Mouse (Mus musculus) limb, embryonic 12.5 days (tissue): ENCODE data around the gene Entpd1. TPM values are rescaled to one million over a fixed set of nuclear protein-coding genes. Genes with fewer than 3 reads are reported as not detected.
A peak's percentile ranks its signal among the peaks of the same experiment; 100 is the strongest.

ENCODE experiments used
- ATAC-seq: fragments of 200-750 bp; cut with Nextera tagmentation; 2 replicates; pipeline ENCODE4 v1.8.0; 2017; ENCODE audit warnings: low read depth, moderate TSS enrichment; ENCODE audit not compliant: insufficient number of reproducible peaks, insufficient read depth, low FRiP score, low TSS enrichment
- H3K27ac ChIP-seq: fragments of 300-500 bp; sonication (generic); 2 replicates; pipeline ENCODE4 v1.5.1; 2016; ENCODE audit warnings: mild to moderate bottlenecking, moderate library complexity
- H3K27me3 ChIP-seq: fragments of 300-500 bp; sonication (generic); 2 replicates; pipeline ENCODE4 v1.6.1; 2016; ENCODE audit warnings: mild to moderate bottlenecking, moderate library complexity
- H3K36me3 ChIP-seq: fragments of 300-500 bp; sonication (generic); 2 replicates; pipeline ENCODE4 v1.6.1; 2016; ENCODE audit warnings: mild to moderate bottlenecking, moderate library complexity
- H3K4me1 ChIP-seq: fragments of 300-500 bp; sonication (generic); replicated peaks from 2 replicates; pipeline ENCODE4 v1.6.1; 2016
- H3K4me2 ChIP-seq: fragments of 300-500 bp; sonication (generic); 2 replicates; pipeline ENCODE4 v1.6.1; 2016; ENCODE audit warnings: mild to moderate bottlenecking, moderate library complexity
- H3K4me3 ChIP-seq: fragments of 300-500 bp; sonication (generic); replicated peaks from 2 replicates; pipeline ENCODE4 v1.5.1; 2016; ENCODE audit warnings: mild to moderate bottlenecking
- H3K9ac ChIP-seq: fragments of 300-500 bp; sonication (generic); replicated peaks from 2 replicates; pipeline ENCODE4 v1.6.1; 2016; ENCODE audit warnings: mild to moderate bottlenecking, moderate library complexity
- H3K9me3 ChIP-seq: fragments of 300-500 bp; sonication (generic); 2 replicates; pipeline ENCODE4 v1.6.1; 2016; ENCODE audit warnings: mild to moderate bottlenecking, moderate library complexity
- WGBS: fragments of 180-500 bp; shearing (Covaris S2); methylation state at CpG from one replicate; pipeline ENCODE4 v1.1.7; 2016; 5-methylcytosine and 5-hydroxymethylcytosine counted together
- polyA plus RNA-seq: library from polyadenylated mRNA; unstranded; fragments of >200 nt; fragmentation: Nextera tagmentation; extraction: Ambion mirVana; gene quantifications from 2 replicates; pipeline ENCODE4 v1.2.1, GENCODE M21; 2016

Gene Entpd1
- polyA plus RNA-seq, 1 experiment from 2014 or later, result 6.5 TPM

DNA sequence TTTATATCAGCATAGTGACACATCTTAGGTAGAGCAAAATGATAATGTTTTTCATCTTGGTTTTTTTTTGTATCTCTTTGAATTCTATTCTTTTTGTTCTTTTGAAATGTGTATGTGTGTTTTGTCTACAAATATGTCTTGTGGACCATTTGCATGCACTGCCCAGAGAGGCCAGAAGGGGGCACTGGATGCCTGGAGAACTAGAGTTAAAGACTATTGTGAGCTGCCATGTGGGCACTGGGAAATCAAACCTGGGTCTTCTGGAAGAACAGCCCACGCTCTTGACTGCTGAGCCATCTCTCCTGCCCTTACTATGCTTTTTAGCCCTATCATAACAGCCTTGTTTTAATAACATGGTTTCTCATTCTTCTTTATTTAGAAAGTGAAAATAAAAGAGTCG, 142.1 kb downstream of the Entpd1 start:
- Histone ChIP-seq H3K27me3 (no peaks in the 10 kb centered on the region), H3K27ac (no peak overlapping the region), H3K4me2 (no peak overlapping the region), H3K9ac (no peak overlapping the region), H3K9me3 (no peaks in the 10 kb centered on the region), H3K4me1 (no peaks in the 10 kb centered on the region), H3K36me3 (no peaks in the 10 kb centered on the region), H3K4me3 (no peak overlapping the region)
- WGBS, result 84% methylated on average over 2 of the region's 2 CpGs
- no peak for ATAC-seq

DNA sequence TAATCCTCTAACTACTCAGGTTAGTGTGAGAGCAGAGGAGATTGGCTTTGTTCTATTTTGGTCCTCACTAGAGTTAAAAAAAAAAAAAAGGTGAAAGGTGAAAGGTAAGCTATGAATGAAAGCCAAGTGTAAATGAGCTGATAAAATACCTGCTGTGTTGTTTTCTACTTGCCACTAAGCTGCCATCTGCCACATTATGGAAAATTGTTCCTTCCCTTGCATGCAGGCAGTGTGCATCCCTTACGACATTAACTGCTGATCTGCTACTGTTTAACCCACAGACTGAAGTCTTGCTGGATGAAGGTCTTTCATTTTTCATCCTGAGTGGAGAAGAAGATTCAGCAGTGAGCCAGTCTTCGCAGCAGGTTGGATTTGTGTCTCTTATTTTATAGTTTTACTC, 147.9 kb downstream of the Entpd1 start:
- Histone ChIP-seq H3K36me3 (no peaks in the 10 kb centered on the region), H3K27ac (no peak overlapping the region), H3K4me2 (no peak overlapping the region), H3K27me3 (no peaks in the 10 kb centered on the region), H3K9me3 (no peaks in the 10 kb centered on the region), H3K4me1 (peaks cover 19% of the 10 kb centered on the region; the same call in 1 of the 2 replicates), H3K9ac (no peak overlapping the region), H3K4me3 (no peak overlapping the region)
- no peak for ATAC-seq
- 68% methylated on average over 2 of the region's 2 CpGs for WGBS

DNA sequence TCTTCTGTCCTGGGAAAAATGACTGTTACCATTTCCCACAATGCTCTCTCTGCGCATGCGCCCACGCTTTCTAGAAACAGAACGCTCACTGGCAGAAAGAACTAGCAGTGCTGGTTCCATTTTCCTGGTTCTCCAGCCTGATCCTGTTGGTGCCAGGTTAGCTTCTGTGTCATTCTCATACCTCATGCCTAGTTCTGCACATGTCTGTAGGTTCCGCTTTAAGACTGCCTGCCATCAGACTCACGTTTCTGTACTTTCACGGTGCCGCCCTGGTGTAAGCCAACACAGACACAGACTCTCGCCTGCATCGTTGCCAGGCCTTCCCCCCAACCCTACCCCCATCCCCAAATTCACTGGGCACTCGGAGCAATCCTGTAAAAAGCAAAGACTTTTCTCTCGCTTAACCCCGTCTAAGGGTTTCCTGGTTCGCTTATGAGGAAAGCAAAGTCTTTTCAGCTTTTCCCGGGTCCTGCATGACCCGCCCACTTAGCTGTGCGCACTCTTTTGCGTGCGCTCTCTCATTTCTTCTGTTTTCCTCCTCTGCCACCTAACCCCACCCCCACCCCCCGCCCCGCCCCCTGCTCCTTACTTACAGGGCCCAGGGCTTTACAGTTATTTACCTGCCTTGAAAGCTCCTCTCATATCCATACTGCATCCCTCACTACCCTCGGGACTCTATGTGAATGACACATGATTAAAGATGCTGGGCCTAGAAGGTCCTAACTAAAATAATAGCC, 150.0 kb downstream of the Entpd1 start:
- H3K27ac ChIP-seq, result 0 out of 2 replicates have a peak overlapping the region, but pooled peaks have one; percentile 53
- peak overlapping the region; percentile 36 for H3K4me3 ChIP-seq
- H3K4me2 ChIP-seq, result peak overlapping the region; percentile 61
- WGBS, result 27% methylated on average over 22 of the region's 22 CpGs
- no peaks in the 10 kb centered on the region for H3K27me3 ChIP-seq
- peak; percentile 66 for ATAC-seq
- H3K4me1 ChIP-seq, result peaks cover 19% of the 10 kb centered on the region; the same call in 1 of the 2 replicates
- no peaks in the 10 kb centered on the region for H3K36me3 ChIP-seq
- no peaks in the 10 kb centered on the region for H3K9me3 ChIP-seq
- peak overlapping the region; percentile 54 for H3K9ac ChIP-seq

DNA sequence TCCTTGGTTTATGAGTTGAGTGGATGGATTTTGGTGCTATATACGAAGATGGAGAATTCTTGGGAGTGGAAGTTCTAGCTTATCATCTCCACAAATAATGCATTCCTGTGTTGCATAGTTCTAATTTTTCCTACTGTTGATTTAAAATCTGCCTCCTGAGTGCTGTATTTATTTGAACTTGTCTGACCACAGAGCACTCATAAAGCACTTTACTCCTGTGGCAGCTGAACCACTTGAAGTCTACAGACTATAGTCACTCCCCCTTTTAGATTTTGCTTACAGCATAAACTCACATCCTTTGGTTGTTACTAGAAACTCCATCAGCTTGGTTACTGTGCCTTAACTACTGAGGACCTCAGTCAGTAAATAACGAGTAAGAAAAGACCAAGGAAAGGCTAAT, 155.0 kb downstream of the Entpd1 start:
- WGBS, result 77% methylated on average over 2 of the region's 2 CpGs
- no peaks in the 10 kb centered on the region for H3K9me3 ChIP-seq
- H3K27ac ChIP-seq, result no peak overlapping the region
- no peak overlapping the region for H3K4me3 ChIP-seq
- no peaks in the 10 kb centered on the region for H3K36me3 ChIP-seq
- ATAC-seq, result no peak
- no peak overlapping the region for H3K9ac ChIP-seq
- H3K27me3 ChIP-seq, result no peaks in the 10 kb centered on the region
- H3K4me1 ChIP-seq, result peaks cover 4% of the 10 kb centered on the region; the same call in 1 of the 2 replicates
- H3K4me2 ChIP-seq, result no peak overlapping the region

DNA sequence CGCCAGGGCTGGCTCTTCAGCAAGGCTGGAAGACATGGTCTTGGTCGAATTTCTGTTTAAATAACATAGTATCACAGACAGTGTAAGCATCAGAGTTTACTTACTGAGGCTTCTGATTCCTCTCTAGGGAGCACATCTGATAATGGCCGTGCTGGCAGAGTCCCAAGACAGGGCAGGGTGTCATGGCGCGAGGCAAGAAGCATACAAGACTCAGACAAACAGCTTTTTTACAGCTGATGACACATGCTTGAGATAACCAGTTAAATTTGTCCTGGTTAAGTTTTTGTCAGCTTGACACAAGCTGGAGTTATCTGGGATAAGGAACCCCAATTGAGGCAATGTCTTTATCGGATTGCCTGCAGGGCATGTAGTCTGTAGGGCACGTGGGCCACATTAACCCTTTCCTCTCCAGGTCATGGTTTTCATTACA, 157.2 kb downstream of the Entpd1 start:
- no peak overlapping the region for H3K4me2 ChIP-seq
- H3K9ac ChIP-seq, result no peak overlapping the region
- no peaks in the 10 kb centered on the region for H3K4me1 ChIP-seq
- H3K36me3 ChIP-seq, result no peaks in the 10 kb centered on the region
- H3K27me3 ChIP-seq, result no peaks in the 10 kb centered on the region
- WGBS, result 57% methylated on average over 7 of the region's 7 CpGs
- no peak for ATAC-seq
- no peak overlapping the region for H3K27ac ChIP-seq
- H3K4me3 ChIP-seq, result no peak overlapping the region
- no peaks in the 10 kb centered on the region for H3K9me3 ChIP-seq

DNA sequence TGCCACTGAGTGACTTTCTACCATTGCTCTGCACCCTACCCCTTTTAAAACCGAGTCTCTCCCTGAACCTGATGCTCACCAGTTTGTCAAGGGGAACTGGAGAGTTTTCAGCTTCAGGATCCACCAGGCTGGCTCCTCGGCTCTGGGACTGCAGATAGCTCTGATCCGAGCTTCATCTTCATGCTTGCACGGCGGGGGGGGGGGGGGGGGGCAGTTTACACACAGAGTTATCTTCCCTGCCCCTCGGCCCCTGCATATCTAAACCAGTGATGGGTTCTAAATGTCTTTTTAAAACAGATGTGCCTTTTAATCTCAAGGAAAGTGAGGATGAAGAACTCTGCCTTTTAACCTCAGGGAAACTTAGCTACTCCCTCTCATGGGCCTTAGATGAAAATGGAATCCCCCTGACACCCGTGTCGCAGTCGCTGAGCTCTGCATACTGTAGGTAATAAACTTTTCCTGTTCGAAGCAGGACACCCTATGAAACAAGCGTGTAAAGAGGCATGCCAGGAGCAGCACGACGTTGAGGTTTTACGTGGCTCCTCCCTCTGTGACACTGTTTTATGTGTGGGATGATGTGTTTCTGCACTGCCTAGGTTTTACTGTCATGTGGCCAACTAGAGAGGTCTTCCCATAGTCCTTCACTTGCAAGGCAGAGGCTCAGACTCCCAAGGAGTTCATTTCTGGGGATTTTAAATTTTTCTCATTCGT, 176.0 kb downstream of the Entpd1 start:
- Histone ChIP-seq H3K4me1 (no peaks in the 10 kb centered on the region), H3K9ac (no peak overlapping the region), H3K4me3 (no peak overlapping the region), H3K36me3 (no peaks in the 10 kb centered on the region), H3K27ac (no peak overlapping the region), H3K27me3 (no peaks in the 10 kb centered on the region), H3K4me2 (no peak overlapping the region), H3K9me3 (no peaks in the 10 kb centered on the region)
- no peak for ATAC-seq
- 48% methylated on average over 14 of the region's 15 CpGs for WGBS

DNA sequence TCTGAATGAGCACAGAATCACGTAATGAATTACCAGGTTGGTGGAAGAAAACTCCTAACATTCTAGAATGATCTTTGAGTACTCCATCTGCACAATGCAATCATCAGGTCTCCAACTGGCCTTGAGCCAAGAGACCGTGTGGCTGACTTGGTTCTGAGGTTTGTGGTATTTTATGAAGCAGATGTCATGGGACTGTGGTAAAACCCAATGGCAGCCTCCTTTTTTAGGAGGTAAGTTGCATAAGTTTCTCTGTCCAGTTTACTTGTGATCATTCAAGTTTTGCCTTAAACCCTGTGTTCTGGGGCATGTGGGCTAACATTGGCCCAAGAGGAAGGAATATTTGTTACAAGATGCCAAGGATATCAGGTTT, 176.5 kb downstream of the Entpd1 start:
- Histone ChIP-seq H3K36me3 (no peaks in the 10 kb centered on the region), H3K4me2 (no peak overlapping the region), H3K27ac (no peak overlapping the region), H3K9me3 (no peaks in the 10 kb centered on the region), H3K27me3 (no peaks in the 10 kb centered on the region), H3K9ac (no peak overlapping the region), H3K4me3 (no peak overlapping the region), H3K4me1 (no peaks in the 10 kb centered on the region)
- WGBS, result 61% methylated on average over 2 of the region's 2 CpGs
- no peak for ATAC-seq

Other genes with a start within 250 kb of the Entpd1 start
- gene Sorbs1, start 98.6 kb upstream of the Entpd1 start, polyA plus RNA-seq, result 37.3 and 39.0 TPM in 2 replicates
- 83.2 and 86.5 TPM in 2 replicates for gene Aldh18a1, start 23.9 kb upstream of the Entpd1 start, polyA plus RNA-seq
- gene Tctn3, start 133 bp upstream of the Entpd1 start, polyA plus RNA-seq, result 12.6 and 13.6 TPM in 2 replicates
- gene Cc2d2b, start 136.4 kb downstream of the Entpd1 start, polyA plus RNA-seq, result 0.05 and 0.08 TPM in 2 replicates
- 25.8 and 30.0 TPM in 2 replicates for gene Ccnj, start 218.9 kb downstream of the Entpd1 start, polyA plus RNA-seq